Mouse (Mus musculus) stomach, postnatal 0 days (tissue): ENCODE data around the gene Cfl1. TPM values are rescaled to one million over a fixed set of nuclear protein-coding genes. Genes with fewer than 3 reads are reported as not detected.
A peak's percentile ranks its signal among the peaks of the same experiment; 100 is the strongest.
"Not testable (repeated sequence)": the region's sequence is repeated elsewhere in the genome, so short reads cannot be mapped to it uniquely, and the experiment has no call there.

Experiments
- ATAC-seq: fragments of 200-750 bp; cut with Nextera tagmentation; 2 replicates; pipeline ENCODE4 v1.8.0; 2017; ENCODE audit not compliant: low FRiP score, low TSS enrichment
- DNase-seq: peaks from one replicate; pipeline ENCODE4 v3.0.0-alpha.2; 2016; ENCODE audit warnings: low spot score
- H3K27ac ChIP-seq: fragments of 300-500 bp; sonication (generic); replicated peaks from 2 replicates; pipeline ENCODE4 v1.5.1; 2014; ENCODE audit warnings: mild to moderate bottlenecking, control low read depth
- H3K27me3 ChIP-seq: fragments of 300-500 bp; sonication (generic); 2 replicates; pipeline ENCODE4 v1.6.1; 2014; ENCODE audit warnings: low read length; ENCODE audit not compliant: control insufficient read depth, insufficient read depth
- H3K36me3 ChIP-seq: fragments of 300-500 bp; sonication (generic); 2 replicates; pipeline ENCODE4 v1.6.1; 2014; ENCODE audit warnings: low read length, mixed read lengths; ENCODE audit not compliant: control insufficient read depth, insufficient read depth
- H3K4me1 ChIP-seq: fragments of 300-500 bp; sonication (generic); replicated peaks from 2 replicates; pipeline ENCODE4 v1.6.1; 2014; ENCODE audit warnings: antibody characterized with exemption; ENCODE audit not compliant: control insufficient read depth, insufficient read depth
- H3K4me2 ChIP-seq: fragments of 300-500 bp; sonication (generic); replicated peaks from 2 replicates; pipeline ENCODE4 v1.6.1; 2014; ENCODE audit warnings: low read depth, mild to moderate bottlenecking, control low read depth, moderate library complexity
- H3K4me3 ChIP-seq: fragments of 300-500 bp; sonication (generic); 2 replicates; pipeline ENCODE4 v1.5.1; 2014; ENCODE audit warnings: low read depth, low read length, control low read depth
- H3K9ac ChIP-seq: fragments of 300-500 bp; sonication (generic); 2 replicates; pipeline ENCODE4 v1.6.1; 2014; ENCODE audit warnings: mild to moderate bottlenecking, low read length, control low read depth, mixed read lengths
- H3K9me3 ChIP-seq: fragments of 300-500 bp; sonication (generic); 2 replicates; pipeline ENCODE4 v1.6.1; 2016; ENCODE audit warnings: low read length; ENCODE audit not compliant: control insufficient read depth
- CTCF ChIP-seq: IDR thresholded peaks from 2 replicates; pipeline ENCODE4 v1.5.1; 2016; ENCODE audit warnings: antibody characterized with exemption, low read depth, mild to moderate bottlenecking, moderate library complexity
- EP300 ChIP-seq: optimal IDR thresholded peaks from 2 replicates; pipeline ENCODE3; 2016; ENCODE audit warnings: antibody characterized with exemption
- WGBS: fragments of 180-500 bp; shearing (Covaris S2); extraction: QIAGEN DNeasy Blood & Tissue Kit; methylation state at CpG from one replicate; pipeline ENCODE4 v1.1.7; 2014; 5-methylcytosine and 5-hydroxymethylcytosine counted together
- polyA plus RNA-seq: library from polyadenylated mRNA; unstranded; fragments of >200 nt; fragmentation: Nextera tagmentation; extraction: Ambion mirVana; gene quantifications from 2 replicates; pipeline ENCODE4 v1.2.1, GENCODE M21; 2015

The Cfl1 gene
- polyA plus RNA-seq, 1 experiment from 2014 or later: 1,389 TPM

DNA sequence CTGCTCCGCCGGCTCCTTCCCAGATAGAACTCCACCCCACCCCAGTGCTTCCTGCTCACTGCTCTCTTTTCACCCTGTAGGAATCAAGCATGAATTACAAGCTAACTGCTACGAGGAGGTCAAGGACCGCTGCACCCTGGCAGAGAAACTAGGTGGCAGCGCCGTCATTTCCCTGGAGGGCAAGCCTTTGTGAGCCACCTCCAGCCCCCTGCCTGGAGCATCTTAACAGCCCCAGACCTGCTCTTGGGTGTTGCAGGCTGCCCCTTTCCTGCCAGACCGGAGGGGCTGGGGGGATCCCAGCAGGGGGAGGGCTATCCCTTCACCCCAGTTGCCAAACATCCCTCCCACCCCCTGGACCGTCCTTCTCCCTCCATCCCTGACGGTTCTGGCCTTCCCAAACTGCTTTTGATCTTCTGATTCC lies 3.1 kb downstream of the Cfl1 start:
- H3K9me3 ChIP-seq, H3K27me3 ChIP-seq, H3K4me3 ChIP-seq, H3K4me1 ChIP-seq, H3K27ac ChIP-seq, H3K4me2 ChIP-seq, H3K9ac ChIP-seq, ATAC-seq: not testable (repeated sequence)
- 61% methylated on average over 9 of the region's 9 CpGs for WGBS
- peaks cover 20% of the 10 kb centered on the region for H3K36me3 ChIP-seq
- peak; percentile 40 for DNase-seq
- peak; percentile 30; the same call in 1 of the 2 replicates for TF ChIP-seq CTCF

DNA sequence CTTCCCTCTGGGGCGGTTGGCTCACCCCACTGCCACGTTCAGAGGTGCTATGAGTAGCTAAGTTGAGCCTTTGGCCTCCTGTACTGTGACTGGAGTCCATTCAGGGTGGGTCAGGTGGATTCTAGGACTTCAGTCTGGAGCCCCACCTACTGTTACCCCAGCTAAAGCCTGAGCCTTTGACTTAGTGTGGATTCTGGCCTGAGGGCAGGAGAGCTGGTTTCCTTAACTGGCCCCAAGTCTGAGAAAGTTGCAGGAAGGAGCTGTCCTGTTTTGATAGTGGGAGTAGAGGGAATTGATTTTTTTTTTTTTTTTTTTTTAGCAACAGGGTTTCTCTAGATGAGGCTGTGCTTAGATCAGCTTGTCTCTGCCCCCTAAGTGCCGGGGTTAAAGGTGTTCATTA lies 4.1 kb downstream of the Cfl1 start:
- Histone ChIP-seq H3K4me2 (no peak overlapping the region), H3K9ac (no peak overlapping the region), H3K27ac (no peak overlapping the region), H3K9me3 (no peaks in the 10 kb centered on the region), H3K27me3 (no peaks in the 10 kb centered on the region), H3K4me1 (no peaks in the 10 kb centered on the region), H3K4me3 (no peak overlapping the region), H3K36me3 (peaks cover 20% of the 10 kb centered on the region)
- WGBS: 76% methylated on average over 3 of the region's 3 CpGs
- TF ChIP-seq EP300 (no peak), CTCF (no peak)
- ATAC-seq (no peak), DNase-seq (peak; percentile 23)

DNA sequence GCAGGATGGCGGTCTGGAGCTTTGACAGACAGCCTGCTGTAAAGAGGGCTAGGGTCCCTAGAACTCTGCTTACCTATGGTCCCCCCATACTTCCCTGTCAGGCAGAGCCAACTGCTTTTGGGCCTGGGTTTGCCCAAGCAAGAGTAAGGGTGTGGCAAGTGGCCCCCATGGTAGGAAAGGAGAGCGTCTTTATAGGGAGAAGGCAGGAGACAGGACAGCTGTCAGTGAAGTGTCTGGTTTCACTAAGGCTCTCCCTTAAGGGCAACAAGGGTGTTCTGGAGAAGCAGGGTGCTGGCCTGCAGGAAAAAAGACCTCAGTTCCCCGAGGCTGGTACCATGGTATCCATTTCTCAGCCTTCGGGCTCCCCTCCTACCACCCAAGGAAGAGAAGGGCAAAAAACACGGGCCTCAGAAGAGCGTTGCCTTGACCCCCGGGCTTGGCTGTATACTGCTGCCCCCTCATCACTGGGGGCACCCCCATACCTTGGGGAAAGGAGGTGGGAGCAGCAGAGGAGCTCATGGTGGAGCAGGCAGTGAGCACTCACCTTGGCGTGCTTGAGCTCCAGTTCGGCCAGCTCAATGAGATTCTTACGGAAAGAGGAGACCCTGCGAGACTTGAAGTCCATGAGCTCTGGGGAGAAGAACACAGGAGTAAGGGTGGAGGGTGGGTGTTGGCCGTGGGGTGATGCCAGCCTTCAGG lies 5.2 kb downstream of the Cfl1 start:
- Histone ChIP-seq H3K36me3 (peaks cover 20% of the 10 kb centered on the region), H3K4me1 (no peaks in the 10 kb centered on the region), H3K27me3 (no peaks in the 10 kb centered on the region), H3K4me2 (no peak overlapping the region), H3K27ac (no peak overlapping the region), H3K9me3 (no peaks in the 10 kb centered on the region), H3K9ac (no peak overlapping the region), H3K4me3 (no peak overlapping the region)
- DNase-seq (no peak), ATAC-seq (no peak)
- no peak for TF ChIP-seq EP300
- 80% methylated on average over 12 of the region's 12 CpGs for WGBS

DNA sequence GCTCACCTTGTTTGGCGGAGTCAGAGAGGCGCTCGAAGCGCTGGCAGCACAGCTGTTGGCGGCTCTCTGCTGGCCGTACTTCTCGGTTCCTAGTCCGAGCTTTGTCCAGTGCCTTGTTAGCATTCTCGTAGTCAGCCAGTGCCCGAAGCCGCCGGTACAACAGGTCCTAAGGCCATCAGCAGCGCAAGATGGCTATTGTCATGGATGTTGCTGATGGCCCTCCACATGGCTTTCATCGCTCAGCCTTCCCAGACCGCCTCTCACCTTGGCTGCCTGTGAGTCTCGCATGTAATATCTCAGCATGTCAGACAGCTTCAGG lies 5.8 kb downstream of the Cfl1 start:
- no peaks in the 10 kb centered on the region for H3K27me3 ChIP-seq
- H3K9ac ChIP-seq: no peak overlapping the region
- DNase-seq (no peak), ATAC-seq (no peak)
- WGBS: 79% methylated on average over 16 of the region's 16 CpGs
- H3K27ac ChIP-seq: no peak overlapping the region
- no peaks in the 10 kb centered on the region for H3K4me1 ChIP-seq
- no peak overlapping the region for H3K4me2 ChIP-seq
- H3K4me3 ChIP-seq: no peak overlapping the region
- no peak for TF ChIP-seq CTCF
- no peak for TF ChIP-seq EP300
- no peaks in the 10 kb centered on the region for H3K9me3 ChIP-seq
- peaks cover 20% of the 10 kb centered on the region for H3K36me3 ChIP-seq

DNA sequence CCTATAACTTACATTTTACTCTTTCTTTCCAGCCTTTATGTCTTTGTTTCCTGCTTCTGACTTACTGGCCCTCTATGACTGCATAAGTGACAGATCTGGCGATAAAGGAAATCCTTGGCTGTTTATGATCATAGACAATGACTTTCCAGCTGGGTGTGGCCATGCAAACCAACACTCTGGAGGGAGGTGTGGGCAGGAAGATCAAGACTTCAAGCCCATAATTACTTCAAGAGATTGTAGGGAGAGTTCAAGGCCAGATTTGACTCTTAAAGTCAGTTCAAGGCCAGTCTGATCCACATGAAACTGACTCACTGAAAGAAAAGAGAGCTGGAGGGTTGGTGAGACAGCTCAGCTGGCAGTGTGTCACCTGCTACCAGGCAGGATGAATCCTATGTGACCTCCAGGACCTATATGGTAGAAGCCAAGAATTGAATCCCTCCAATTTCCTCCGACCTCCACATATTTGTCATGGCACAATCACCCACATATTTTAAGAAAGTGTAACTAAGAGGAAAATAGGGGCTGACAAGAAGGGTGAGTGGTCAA lies 10.1 kb downstream of the Cfl1 start:
- Histone ChIP-seq H3K27me3 (no peaks in the 10 kb centered on the region), H3K27ac (no peak overlapping the region), H3K4me1 (no peaks in the 10 kb centered on the region), H3K9me3 (no peaks in the 10 kb centered on the region), H3K4me3 (no peak overlapping the region), H3K9ac (no peak overlapping the region), H3K36me3 (peaks cover 14% of the 10 kb centered on the region), H3K4me2 (no peak overlapping the region)
- WGBS: 81% methylated on average over 2 of the region's 2 CpGs
- TF ChIP-seq CTCF: no peak
- no peak for TF ChIP-seq EP300
- DNase-seq (no peak), ATAC-seq (no peak)

DNA sequence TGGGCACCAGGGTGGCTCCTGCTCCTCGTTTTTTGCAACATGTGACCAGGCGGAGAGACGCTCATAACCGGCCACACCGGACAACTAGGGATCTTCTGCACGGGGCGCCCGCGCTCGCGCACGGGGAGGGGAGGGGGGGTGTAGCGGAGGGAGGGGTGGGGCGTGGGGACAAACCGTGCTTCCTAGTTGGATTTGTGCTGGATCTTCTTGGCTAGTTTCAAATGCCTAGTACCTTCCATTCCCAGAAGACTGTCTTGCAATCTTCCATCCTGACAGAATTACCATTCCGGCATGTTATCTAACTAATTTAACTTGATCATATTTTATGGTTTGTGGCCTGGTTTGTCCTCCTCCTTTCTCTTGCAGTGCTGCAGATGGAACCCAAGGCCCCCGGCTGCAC lies 13.4 kb downstream of the Cfl1 start, which contains the start of gene 1700020D05Rik:
1700020D05Rik (minus strand) TSS at position 101 of the 400 bp plus-strand sequence.
- Histone ChIP-seq H3K4me2 (no peak within 1 kb of the TSS), H3K4me1 (no peaks in the 10 kb centered on the region), H3K9me3 (no peaks in the 10 kb centered on the region), H3K27ac (no peak within 1 kb of the TSS), H3K36me3 (no peaks in the 10 kb centered on the region), H3K4me3 (no peak within 1 kb of the TSS), H3K9ac (no peak within 1 kb of the TSS), H3K27me3 (no peaks in the 10 kb centered on the region)
- DNase-seq: no peak
- WGBS: 55% methylated on average over 17 of the region's 17 CpGs
- ATAC-seq: no peak
- TF ChIP-seq EP300 (no peak), CTCF (no peak)
